Mouse (Mus musculus) liver, embryonic 12.5 days (tissue): ENCODE results near the gene St8sia1. TPM values are rescaled to one million over a fixed set of nuclear protein-coding genes. Genes with fewer than 3 reads are reported as not detected.
A peak's percentile ranks its signal among the peaks of the same experiment; 100 is the strongest.

ENCODE experiments used
- ATAC-seq: fragments of 200-750 bp; cut with Nextera tagmentation; 2 replicates; pipeline ENCODE4 v1.8.0; 2017; ENCODE audit warnings: moderate number of reproducible peaks, mild to moderate bottlenecking, moderate library complexity
- H3K27ac ChIP-seq: fragments of 300-500 bp; sonication (generic); 2 replicates; pipeline ENCODE4 v1.5.1; 2016; ENCODE audit warnings: mild to moderate bottlenecking
- H3K27me3 ChIP-seq: fragments of 300-500 bp; sonication (generic); replicated peaks from 2 replicates; pipeline ENCODE4 v1.6.1; 2016; ENCODE audit warnings: mild to moderate bottlenecking, moderate library complexity
- H3K36me3 ChIP-seq: fragments of 300-500 bp; sonication (generic); 2 replicates; pipeline ENCODE4 v1.6.1; 2016; ENCODE audit warnings: mild to moderate bottlenecking, moderate library complexity
- H3K4me1 ChIP-seq: fragments of 300-500 bp; sonication (generic); 2 replicates; pipeline ENCODE4 v1.6.1; 2016
- H3K4me2 ChIP-seq: fragments of 300-500 bp; sonication (generic); 2 replicates; pipeline ENCODE4 v1.6.1; 2016; ENCODE audit warnings: mild to moderate bottlenecking, moderate library complexity
- H3K4me3 ChIP-seq: fragments of 300-500 bp; sonication (generic); 2 replicates; pipeline ENCODE4 v1.5.1; 2016; ENCODE audit warnings: mild to moderate bottlenecking, moderate library complexity
- H3K9ac ChIP-seq: fragments of 300-500 bp; sonication (generic); 2 replicates; pipeline ENCODE4 v1.6.1; 2016; ENCODE audit warnings: mild to moderate bottlenecking, moderate library complexity
- H3K9me3 ChIP-seq: fragments of 300-500 bp; sonication (generic); replicated peaks from 2 replicates; pipeline ENCODE4 v1.6.1; 2016; ENCODE audit warnings: mild to moderate bottlenecking, moderate library complexity
- WGBS: fragments of 180-500 bp; shearing (Covaris S2); methylation state at CpG from one replicate; pipeline ENCODE4 v1.1.7; 2016; ENCODE audit not compliant: insufficient replicate concordance; 5-methylcytosine and 5-hydroxymethylcytosine counted together
- polyA plus RNA-seq: library from polyadenylated mRNA; unstranded; fragments of >200 nt; fragmentation: Nextera tagmentation; extraction: Ambion mirVana; gene quantifications from 2 replicates; pipeline ENCODE4 v1.2.1, GENCODE M21; 2016

St8sia1 gene
- polyA plus RNA-seq, 1 experiment from 2014 or later, result 0.67 TPM

DNA sequence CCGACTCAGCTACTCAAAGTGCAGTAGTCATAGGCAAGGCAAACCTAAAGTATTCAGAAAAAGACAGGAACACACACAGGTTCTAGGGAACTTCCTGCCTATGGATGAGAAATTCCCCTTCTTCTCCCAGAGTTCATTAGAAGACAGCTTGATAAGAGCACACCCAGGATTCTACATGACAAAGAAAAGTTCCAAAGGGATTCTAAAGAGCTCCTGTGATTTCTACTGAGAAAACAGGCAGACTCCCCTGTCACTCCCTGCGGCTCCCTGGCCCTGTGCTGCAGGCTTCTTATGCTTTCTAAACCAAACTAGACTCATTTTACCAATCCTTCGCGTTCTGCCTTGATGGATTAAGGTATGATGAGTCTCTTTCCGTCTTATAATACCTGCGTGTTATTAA is 75.9 kb downstream of the St8sia1 start:
- Histone ChIP-seq H3K4me3 (no peak overlapping the region), H3K9ac (no peak overlapping the region), H3K27ac (no peak overlapping the region), H3K9me3 (no peaks in the 10 kb centered on the region), H3K27me3 (no peaks in the 10 kb centered on the region), H3K4me1 (peaks cover 45% of the 10 kb centered on the region), H3K36me3 (no peaks in the 10 kb centered on the region), H3K4me2 (no peak overlapping the region)
- WGBS, result 74% methylated on average over 6 of the region's 6 CpGs
- no peak for ATAC-seq

DNA sequence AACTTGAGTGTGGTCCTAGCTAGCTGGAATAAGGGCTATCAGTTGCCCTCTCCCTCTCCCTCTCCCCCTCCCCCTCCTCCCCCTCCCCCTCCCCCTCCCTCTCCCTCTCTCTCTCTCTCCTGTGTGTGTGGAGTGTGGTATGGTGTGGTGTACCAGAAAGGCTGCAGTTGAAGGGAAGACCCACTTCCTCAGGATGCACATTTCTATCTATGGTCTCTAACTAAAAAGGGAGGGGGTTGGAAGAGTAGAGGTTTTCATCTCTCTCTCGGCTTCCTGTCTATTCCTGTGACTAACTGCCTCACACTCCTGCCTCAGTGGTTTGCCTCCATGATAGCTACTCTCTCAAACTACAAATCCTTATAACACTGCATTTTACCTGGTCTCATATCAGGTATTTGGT is 76.9 kb downstream of the St8sia1 start:
- WGBS, result 35% methylated on average over 1 of the region's 1 CpGs

GRCm38 (mm10) chr6:142885364-142886154 is 78.7 kb downstream of the St8sia1 start:
- H3K9me3 ChIP-seq, result no peaks in the 10 kb centered on the region
- peak; percentile 14; the same call in 1 of the 2 replicates for ATAC-seq
- 75% methylated on average over 11 of the region's 11 CpGs for WGBS
- H3K4me3 ChIP-seq, result no peak overlapping the region
- H3K27me3 ChIP-seq, result no peaks in the 10 kb centered on the region
- peaks cover 33% of the 10 kb centered on the region for H3K4me1 ChIP-seq
- no peaks in the 10 kb centered on the region for H3K36me3 ChIP-seq
- no peak overlapping the region for H3K9ac ChIP-seq
- H3K27ac ChIP-seq, result no peak overlapping the region
- no peak overlapping the region for H3K4me2 ChIP-seq

More for the DNA sequence above, 76.9 kb downstream of the St8sia1 start:
- H3K36me3 ChIP-seq, result no peaks in the 10 kb centered on the region
- ATAC-seq, result no peak
- H3K4me1 ChIP-seq, result peaks cover 45% of the 10 kb centered on the region
- no peak overlapping the region for H3K4me2 ChIP-seq
- no peak overlapping the region for H3K9ac ChIP-seq
- H3K9me3 ChIP-seq, result no peaks in the 10 kb centered on the region
- no peak overlapping the region for H3K4me3 ChIP-seq
- H3K27me3 ChIP-seq, result no peaks in the 10 kb centered on the region
- H3K27ac ChIP-seq, result no peak overlapping the region

- ATAC-seq, result peak; percentile 76
- H3K4me2 ChIP-seq, result peak overlapping the region; percentile 15
- no peaks in the 10 kb centered on the region for H3K27me3 ChIP-seq
- H3K4me1 ChIP-seq, result peaks cover 25% of the 10 kb centered on the region; the same call in 1 of the 2 replicates
- no peak overlapping the region for H3K9ac ChIP-seq
- H3K9me3 ChIP-seq, result no peaks in the 10 kb centered on the region
- H3K4me3 ChIP-seq, result no peak overlapping the region
- no peak overlapping the region for H3K27ac ChIP-seq
- 34% methylated on average over 9 of the region's 9 CpGs for WGBS
- no peaks in the 10 kb centered on the region for H3K36me3 ChIP-seq
Measured at GRCm38 (mm10) chr6:142884128-142884527, 80.1 kb downstream of the St8sia1 start.

- H3K36me3 ChIP-seq, result no peaks in the 10 kb centered on the region
- no peaks in the 10 kb centered on the region for H3K9me3 ChIP-seq
- no peak overlapping the region for H3K4me2 ChIP-seq
- ATAC-seq, result no peak
- WGBS, result 86% methylated on average over 8 of the region's 8 CpGs
- H3K9ac ChIP-seq, result no peak overlapping the region
- H3K4me3 ChIP-seq, result no peak overlapping the region
- no peak overlapping the region for H3K27ac ChIP-seq
- peaks cover 34% of the 10 kb centered on the region for H3K4me1 ChIP-seq
- H3K27me3 ChIP-seq, result no peaks in the 10 kb centered on the region
Measured at GRCm38 (mm10) chr6:142880849-142881470, 83.3 kb downstream of the St8sia1 start.

DNA sequence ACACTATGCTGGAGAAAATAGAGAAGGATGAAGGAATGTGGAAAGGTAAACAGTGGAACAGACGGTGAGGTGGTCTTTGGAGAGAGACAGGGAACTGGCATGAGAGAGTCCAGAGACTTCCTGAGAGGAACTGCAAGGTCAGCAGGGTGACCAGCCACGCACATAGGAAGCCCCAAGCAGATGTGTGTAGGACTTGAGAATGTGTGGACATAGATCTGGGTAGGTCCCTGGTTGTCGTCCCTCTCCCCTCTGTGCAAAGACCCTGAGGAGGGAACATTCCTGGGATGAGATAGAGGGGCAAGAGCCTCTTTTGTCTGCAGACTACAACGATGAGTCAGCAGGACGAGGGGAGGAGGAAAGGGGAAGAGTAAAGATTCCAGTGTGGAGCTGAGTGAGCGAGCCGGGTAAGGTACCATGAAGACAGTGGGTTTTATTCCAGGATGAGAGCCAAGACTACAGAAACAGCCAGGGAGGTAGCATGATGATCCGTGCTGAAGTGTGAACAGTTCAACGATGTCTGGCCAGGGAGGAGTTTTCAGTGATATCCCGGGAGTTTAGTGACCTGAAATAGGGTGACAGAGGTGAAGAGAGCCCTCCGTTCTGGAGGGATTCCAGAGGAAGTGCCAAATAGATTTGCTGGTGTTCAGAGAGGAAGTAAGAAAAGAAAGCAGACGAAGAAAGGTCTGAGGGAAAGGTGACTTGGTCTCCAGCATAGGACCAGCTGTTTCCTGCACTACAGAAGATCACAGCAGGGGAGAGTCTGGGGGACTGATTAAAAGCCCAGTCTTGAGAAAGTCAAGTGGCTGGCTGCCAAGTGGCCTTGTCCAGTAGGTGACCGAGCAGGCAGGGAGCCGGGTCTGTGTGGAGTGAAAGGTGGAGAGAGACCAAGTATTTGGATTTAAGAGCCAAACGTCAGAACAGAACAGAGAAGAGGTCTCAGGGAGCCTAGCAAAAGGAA is 85.2 kb downstream of the St8sia1 start:
- WGBS, result 15% methylated on average over 15 of the region's 15 CpGs
- Histone ChIP-seq H3K4me3 (no peak overlapping the region), H3K27ac (no peak overlapping the region), H3K4me1 (peaks cover 23% of the 10 kb centered on the region), H3K9me3 (no peaks in the 10 kb centered on the region), H3K9ac (no peak overlapping the region), H3K27me3 (no peaks in the 10 kb centered on the region), H3K36me3 (no peaks in the 10 kb centered on the region), H3K4me2 (0 out of 2 replicates have a peak overlapping the region, but pooled peaks have one; percentile 5)
- ATAC-seq, result peak; percentile 16; the same call in 1 of the 2 replicates

DNA sequence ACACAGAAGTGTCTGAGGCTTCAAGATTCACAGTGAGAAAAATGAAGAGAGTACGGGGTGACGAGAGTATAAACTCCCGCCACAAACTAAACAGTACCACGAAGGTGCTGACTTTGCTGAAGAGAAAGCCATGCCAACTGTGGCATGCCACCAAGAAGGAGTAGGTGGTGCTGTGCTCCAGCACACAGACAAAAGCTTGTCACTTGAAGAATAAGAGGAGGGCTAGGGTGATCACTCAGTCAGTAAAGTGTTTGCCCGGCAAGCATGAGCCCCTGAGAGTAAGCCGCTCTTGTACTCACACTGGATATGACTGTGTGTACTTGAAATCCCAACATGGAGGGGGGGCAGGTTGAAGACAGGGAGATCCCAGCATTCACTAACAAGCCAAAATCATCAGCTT is 87.0 kb downstream of the St8sia1 start:
- ATAC-seq, result no peak
- WGBS, result 72% methylated on average over 6 of the region's 6 CpGs
- Histone ChIP-seq H3K4me1 (peaks cover 21% of the 10 kb centered on the region), H3K27ac (no peak overlapping the region), H3K9ac (no peak overlapping the region), H3K27me3 (no peaks in the 10 kb centered on the region), H3K4me3 (no peak overlapping the region), H3K9me3 (no peaks in the 10 kb centered on the region), H3K36me3 (no peaks in the 10 kb centered on the region), H3K4me2 (no peak overlapping the region)

GRCm38 (mm10) chr6:142876279-142876899 is 87.9 kb downstream of the St8sia1 start:
- no peaks in the 10 kb centered on the region for H3K9me3 ChIP-seq
- no peak overlapping the region for H3K4me2 ChIP-seq
- no peak overlapping the region for H3K4me3 ChIP-seq
- no peak for ATAC-seq
- H3K27ac ChIP-seq, result no peak overlapping the region
- no peaks in the 10 kb centered on the region for H3K36me3 ChIP-seq
- H3K9ac ChIP-seq, result no peak overlapping the region
- H3K27me3 ChIP-seq, result no peaks in the 10 kb centered on the region
- 52% methylated on average over 8 of the region's 8 CpGs for WGBS
- peaks cover 21% of the 10 kb centered on the region for H3K4me1 ChIP-seq

DNA sequence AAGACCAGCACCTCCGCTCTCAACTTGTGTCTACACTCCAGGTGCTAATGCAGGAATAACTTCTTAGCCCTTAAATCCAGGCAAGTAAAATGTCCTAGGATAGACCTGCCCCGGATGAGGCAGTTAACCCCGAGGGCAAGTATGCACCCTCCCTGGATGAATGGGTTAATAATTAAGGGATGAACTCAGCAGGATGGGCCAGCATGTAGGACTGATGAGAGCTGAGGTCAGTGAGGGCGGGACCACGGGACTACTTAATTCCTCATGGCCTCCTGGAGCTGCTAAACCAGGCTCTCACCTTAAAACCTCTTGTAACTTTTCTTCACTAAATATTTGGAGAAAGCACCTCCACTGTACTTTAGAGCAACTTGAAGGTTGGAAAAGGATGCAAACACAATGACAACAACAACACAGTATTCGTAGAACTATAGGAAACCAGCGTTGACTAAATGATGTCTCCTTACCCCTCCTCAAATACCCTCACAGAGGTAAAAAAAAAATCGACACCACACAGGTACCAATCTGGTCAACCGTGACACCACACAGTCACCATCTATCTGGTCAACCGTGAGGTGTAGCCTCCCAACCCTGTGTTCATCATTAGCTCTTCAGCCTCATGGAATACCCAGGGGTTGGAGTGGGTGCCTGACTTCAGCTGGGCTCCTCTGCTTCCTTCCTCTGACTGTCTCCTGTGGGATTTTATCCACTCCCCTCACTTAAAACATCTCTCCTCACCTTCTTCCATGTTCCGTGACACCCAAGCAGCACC is 90.3 kb downstream of the St8sia1 start:
- ATAC-seq, result peak; percentile 62
- no peak overlapping the region for H3K27ac ChIP-seq
- H3K27me3 ChIP-seq, result no peaks in the 10 kb centered on the region
- 73% methylated on average over 11 of the region's 11 CpGs for WGBS
- no peak overlapping the region for H3K4me2 ChIP-seq
- H3K4me1 ChIP-seq, result peaks cover 15% of the 10 kb centered on the region
- H3K9ac ChIP-seq, result no peak overlapping the region
- H3K4me3 ChIP-seq, result no peak overlapping the region
- no peaks in the 10 kb centered on the region for H3K36me3 ChIP-seq
- no peaks in the 10 kb centered on the region for H3K9me3 ChIP-seq

- 51% methylated on average over 7 of the region's 7 CpGs for WGBS
- Histone ChIP-seq H3K27me3 (no peaks in the 10 kb centered on the region), H3K4me1 (peaks cover 15% of the 10 kb centered on the region), H3K36me3 (no peaks in the 10 kb centered on the region), H3K27ac (no peak overlapping the region), H3K4me3 (no peak overlapping the region), H3K4me2 (no peak overlapping the region), H3K9ac (no peak overlapping the region), H3K9me3 (no peaks in the 10 kb centered on the region)
- ATAC-seq, result no peak
Measured at GRCm38 (mm10) chr6:142869715-142870422, 94.4 kb downstream of the St8sia1 start.
